Mouse (Mus musculus) hindbrain, embryonic 11.5 days (tissue): ENCODE measurements around the gene Slc7a5. TPM values are rescaled to one million over a fixed set of nuclear protein-coding genes. Genes with fewer than 3 reads are reported as not detected.
A peak's percentile ranks its signal among the peaks of the same experiment; 100 is the strongest.

Experiments
- ATAC-seq: fragments of 200-750 bp; cut with Nextera tagmentation; 2 replicates; pipeline ENCODE4 v1.8.0; 2017; ENCODE audit warnings: mild to moderate bottlenecking, moderate TSS enrichment, moderate library complexity; ENCODE audit not compliant: low FRiP score
- DNase-seq: peaks from one replicate; pipeline ENCODE4 v3.0.0-alpha.2; 2015; ENCODE audit warnings: low spot score
- H3K27ac ChIP-seq: fragments of 300-500 bp; sonication (generic); 2 replicates; pipeline ENCODE4 v1.5.1; 2014; ENCODE audit warnings: mild to moderate bottlenecking, low read depth, low read length
- H3K27me3 ChIP-seq: fragments of 300-500 bp; sonication (generic); 2 replicates; pipeline ENCODE4 v1.6.1; 2014; ENCODE audit warnings: mild to moderate bottlenecking, low read length, moderate library complexity, mixed read lengths; ENCODE audit not compliant: control insufficient read depth, insufficient read depth
- H3K36me3 ChIP-seq: fragments of 300-500 bp; sonication (generic); 2 replicates; pipeline ENCODE4 v1.6.1; 2014; ENCODE audit warnings: mild to moderate bottlenecking, low read length, moderate library complexity, mixed read lengths; ENCODE audit not compliant: control insufficient read depth, insufficient read depth
- H3K4me1 ChIP-seq: fragments of 300-500 bp; sonication (generic); replicated peaks from 2 replicates; pipeline ENCODE4 v1.6.1; 2014; ENCODE audit warnings: low read length, mixed read lengths; ENCODE audit not compliant: control insufficient read depth, insufficient read depth
- H3K4me2 ChIP-seq: fragments of 300-500 bp; sonication (generic); replicated peaks from 2 replicates; pipeline ENCODE4 v1.6.1; 2014; ENCODE audit warnings: mild to moderate bottlenecking, low read depth, low read length
- H3K4me3 ChIP-seq: fragments of 300-500 bp; sonication (generic); 2 replicates; pipeline ENCODE4 v1.5.1; 2014; ENCODE audit warnings: low read depth, low read length
- H3K9ac ChIP-seq: fragments of 300-500 bp; sonication (generic); 2 replicates; pipeline ENCODE4 v1.6.1; 2014; ENCODE audit warnings: low read depth, low read length
- H3K9me3 ChIP-seq: fragments of 300-500 bp; sonication (generic); 2 replicates; pipeline ENCODE4 v1.6.1; 2016; ENCODE audit warnings: low read length; ENCODE audit not compliant: control insufficient read depth
- WGBS: fragments of 180-500 bp; shearing (Covaris S2); extraction: QIAGEN DNeasy Blood & Tissue Kit; methylation state at CpG from one replicate; pipeline ENCODE4 v1.1.7; 2014; 5-methylcytosine and 5-hydroxymethylcytosine counted together
- polyA plus RNA-seq: library from polyadenylated mRNA; unstranded; fragments of >200 nt; fragmentation: Nextera tagmentation; extraction: Ambion mirVana; gene quantifications from 2 replicates; pipeline ENCODE4 v1.2.1, GENCODE M21; 2014

Slc7a5 gene
- polyA plus RNA-seq, 1 experiment from 2014 or later: 23.3 TPM

DNA sequence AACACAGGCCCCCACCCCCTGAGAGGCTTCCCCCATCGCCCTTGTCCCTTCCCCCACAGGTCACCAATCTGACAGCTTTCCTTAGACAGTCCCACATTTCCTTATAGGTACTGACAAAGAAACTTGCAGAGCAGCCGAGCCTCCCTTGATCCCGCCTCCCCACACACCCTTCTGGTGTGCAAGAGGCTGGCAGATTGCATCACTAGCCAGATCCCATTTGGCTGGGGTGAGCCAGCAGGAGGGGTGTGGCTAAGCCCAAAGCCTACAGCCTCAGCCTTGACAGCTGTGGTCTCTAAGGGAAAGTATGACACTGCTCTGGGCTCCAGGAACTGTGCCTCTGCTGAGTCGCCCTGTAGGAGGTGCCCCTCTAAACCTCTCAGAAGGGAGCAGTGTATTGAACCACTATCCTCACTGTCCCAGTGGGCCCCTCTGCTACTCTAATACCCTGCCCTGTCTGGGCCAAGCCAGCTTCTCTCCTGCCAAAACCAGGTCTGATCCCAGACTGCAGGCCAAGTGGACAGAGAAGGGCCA is 9.0 kb downstream of the Slc7a5 start:
- peak; percentile 82 for ATAC-seq
- peaks cover 27% of the 10 kb centered on the region for H3K4me1 ChIP-seq

DNA sequence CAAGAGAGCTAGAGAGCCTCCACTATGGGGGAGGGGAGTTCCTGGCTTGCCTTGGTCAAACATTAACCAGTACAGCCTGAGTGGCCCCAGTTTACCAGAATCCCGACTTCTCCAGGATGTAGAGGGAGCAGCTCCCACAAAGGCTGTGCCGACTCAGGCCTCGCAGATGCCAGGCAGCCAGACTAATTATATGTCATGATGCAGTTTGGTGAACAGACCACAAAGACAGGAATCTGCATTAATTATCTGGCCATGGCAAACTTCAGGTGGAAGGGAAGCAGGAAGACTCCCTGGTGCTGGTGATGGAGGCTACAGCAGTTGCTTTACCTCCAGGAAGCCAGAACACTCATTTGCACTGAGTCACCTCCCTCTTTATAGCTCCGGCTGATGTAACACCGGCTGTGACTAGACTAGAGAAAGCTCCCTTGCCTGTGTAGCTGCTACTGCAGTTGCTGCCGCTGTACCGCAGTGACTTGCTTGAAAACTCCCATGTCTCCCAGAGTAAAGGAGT is 9.6 kb downstream of the Slc7a5 start:
- Histone ChIP-seq H3K4me3 (no peak overlapping the region), H3K27me3 (no peaks in the 10 kb centered on the region), H3K36me3 (no peaks in the 10 kb centered on the region), H3K9me3 (no peaks in the 10 kb centered on the region), H3K9ac (peak overlapping the region; percentile 32; the same call in 1 of the 2 replicates), H3K27ac (peak overlapping the region; percentile 72), H3K4me2 (peak overlapping the region; percentile 7), H3K4me1 (peaks cover 27% of the 10 kb centered on the region)
- ATAC-seq: no peak
- peak; percentile 40 for DNase-seq
- 22% methylated on average over 7 of the region's 7 CpGs for WGBS

More for the DNA sequence above, 9.0 kb downstream of the Slc7a5 start:
- H3K27ac ChIP-seq: peak overlapping the region; percentile 72
- H3K36me3 ChIP-seq: no peaks in the 10 kb centered on the region
- 10% methylated on average over 4 of the region's 4 CpGs for WGBS
- H3K4me3 ChIP-seq: no peak overlapping the region
- peak overlapping the region; percentile 7 for H3K4me2 ChIP-seq
- peak; percentile 74 for DNase-seq
- H3K9ac ChIP-seq: peak overlapping the region; percentile 32; the same call in 1 of the 2 replicates
- H3K9me3 ChIP-seq: no peaks in the 10 kb centered on the region
- no peaks in the 10 kb centered on the region for H3K27me3 ChIP-seq

GRCm38 (mm10) chr8:121897205-121897604 is 10.3 kb downstream of the Slc7a5 start:
- peaks cover 27% of the 10 kb centered on the region for H3K4me1 ChIP-seq
- no peak overlapping the region for H3K4me3 ChIP-seq
- H3K9ac ChIP-seq: no peak overlapping the region
- no peaks in the 10 kb centered on the region for H3K9me3 ChIP-seq
- DNase-seq: no peak
- H3K27me3 ChIP-seq: no peaks in the 10 kb centered on the region
- H3K36me3 ChIP-seq: no peaks in the 10 kb centered on the region
- no peak overlapping the region for H3K4me2 ChIP-seq
- H3K27ac ChIP-seq: no peak overlapping the region
- ATAC-seq: no peak
- WGBS: 79% methylated on average over 9 of the region's 9 CpGs

GRCm38 (mm10) chr8:121896476-121897145 is 10.9 kb downstream of the Slc7a5 start:
- no peaks in the 10 kb centered on the region for H3K36me3 ChIP-seq
- H3K4me3 ChIP-seq: no peak overlapping the region
- no peaks in the 10 kb centered on the region for H3K27me3 ChIP-seq
- no peaks in the 10 kb centered on the region for H3K9me3 ChIP-seq
- H3K4me1 ChIP-seq: peaks cover 27% of the 10 kb centered on the region
- no peak for DNase-seq
- no peak for ATAC-seq
- no peak overlapping the region for H3K4me2 ChIP-seq
- H3K9ac ChIP-seq: 0 out of 2 replicates have a peak overlapping the region, but pooled peaks have one; percentile 11
- no peak overlapping the region for H3K27ac ChIP-seq
- 18% methylated on average over 12 of the region's 12 CpGs for WGBS

DNA sequence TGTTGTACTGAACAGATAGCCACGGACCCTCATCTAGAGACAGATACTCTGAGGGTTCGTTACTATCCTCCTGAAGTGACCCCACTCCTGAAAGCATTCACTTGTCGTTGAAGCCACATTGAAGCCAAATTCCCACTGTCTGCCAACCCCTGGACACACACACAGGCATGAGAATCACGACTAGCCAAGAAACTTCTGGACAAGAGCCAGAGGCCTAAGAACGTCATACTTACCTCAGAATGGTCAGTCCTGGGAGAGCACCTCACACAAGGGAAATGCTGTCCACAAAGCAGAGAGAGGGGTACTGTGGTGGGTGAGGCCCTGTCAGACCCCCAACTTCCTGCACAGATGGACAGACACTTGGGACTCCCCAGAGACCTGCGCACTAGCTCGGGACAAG is 11.6 kb downstream of the Slc7a5 start:
- Histone ChIP-seq H3K9ac (no peak overlapping the region), H3K4me1 (peaks cover 27% of the 10 kb centered on the region), H3K4me3 (no peak overlapping the region), H3K27me3 (no peaks in the 10 kb centered on the region), H3K4me2 (no peak overlapping the region), H3K27ac (no peak overlapping the region), H3K36me3 (no peaks in the 10 kb centered on the region), H3K9me3 (no peaks in the 10 kb centered on the region)
- no peak for DNase-seq
- ATAC-seq: no peak
- WGBS: 80% methylated on average over 7 of the region's 7 CpGs

GRCm38 (mm10) chr8:121892875-121893274 is 14.6 kb downstream of the Slc7a5 start:
- no peak overlapping the region for H3K4me3 ChIP-seq
- no peak for DNase-seq
- no peaks in the 10 kb centered on the region for H3K36me3 ChIP-seq
- no peak for ATAC-seq
- peaks cover 12% of the 10 kb centered on the region for H3K4me1 ChIP-seq
- no peak overlapping the region for H3K4me2 ChIP-seq
- H3K27ac ChIP-seq: no peak overlapping the region
- WGBS: 94% methylated on average over 5 of the region's 5 CpGs
- H3K27me3 ChIP-seq: no peaks in the 10 kb centered on the region
- H3K9ac ChIP-seq: no peak overlapping the region
- H3K9me3 ChIP-seq: no peaks in the 10 kb centered on the region

- H3K36me3 ChIP-seq: no peaks in the 10 kb centered on the region
- WGBS: 77% methylated on average over 15 of the region's 15 CpGs
- no peak for ATAC-seq
- H3K27ac ChIP-seq: no peak overlapping the region
- no peaks in the 10 kb centered on the region for H3K27me3 ChIP-seq
- no peak overlapping the region for H3K9ac ChIP-seq
- H3K9me3 ChIP-seq: no peaks in the 10 kb centered on the region
- H3K4me3 ChIP-seq: no peak overlapping the region
- no peak overlapping the region for H3K4me2 ChIP-seq
- H3K4me1 ChIP-seq: no peaks in the 10 kb centered on the region
- no peak for DNase-seq
Measured at GRCm38 (mm10) chr8:121889810-121890785, 17.4 kb downstream of the Slc7a5 start.

DNA sequence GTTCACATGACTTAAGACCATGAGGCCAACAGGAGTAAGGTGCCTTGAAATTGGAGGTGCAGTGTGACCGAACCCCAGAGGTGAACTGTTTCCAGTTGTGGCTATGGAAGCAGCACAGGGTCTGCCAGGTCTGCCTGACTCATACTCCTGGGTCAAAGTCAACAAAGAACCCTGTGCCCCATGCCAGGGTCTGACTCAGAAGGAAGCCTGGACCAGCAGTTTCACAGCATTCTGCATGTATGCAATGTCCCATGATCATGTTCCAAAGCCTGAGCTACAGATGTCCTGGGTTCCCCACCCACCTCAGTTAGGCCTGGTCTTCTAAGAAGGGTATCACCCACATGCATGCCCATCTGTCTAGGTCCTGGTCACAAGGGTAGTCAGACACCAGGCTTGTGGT is 18.2 kb downstream of the Slc7a5 start:
- 91% methylated on average over 1 of the region's 1 CpGs for WGBS
- Histone ChIP-seq H3K9ac (no peak overlapping the region), H3K9me3 (no peaks in the 10 kb centered on the region), H3K4me3 (no peak overlapping the region), H3K27me3 (no peaks in the 10 kb centered on the region), H3K4me1 (no peaks in the 10 kb centered on the region), H3K27ac (no peak overlapping the region), H3K36me3 (no peaks in the 10 kb centered on the region), H3K4me2 (no peak overlapping the region)
- DNase-seq: no peak
- no peak for ATAC-seq
